Mouse (Mus musculus) kidney, adult 9 months (tissue): ENCODE data around the gene Odf3b.
A peak's percentile ranks its signal among the peaks of the same experiment; 100 is the strongest.

ENCODE experiments used
- DNase-seq: peaks from one replicate; pipeline ENCODE4 v3.0.0; 2022

Gene Odf3b

GRCm38 (mm10) chr15:89374801-89375534 is 4.1 kb downstream of the Odf3b start:
- DNase-seq: no peak

DNA sequence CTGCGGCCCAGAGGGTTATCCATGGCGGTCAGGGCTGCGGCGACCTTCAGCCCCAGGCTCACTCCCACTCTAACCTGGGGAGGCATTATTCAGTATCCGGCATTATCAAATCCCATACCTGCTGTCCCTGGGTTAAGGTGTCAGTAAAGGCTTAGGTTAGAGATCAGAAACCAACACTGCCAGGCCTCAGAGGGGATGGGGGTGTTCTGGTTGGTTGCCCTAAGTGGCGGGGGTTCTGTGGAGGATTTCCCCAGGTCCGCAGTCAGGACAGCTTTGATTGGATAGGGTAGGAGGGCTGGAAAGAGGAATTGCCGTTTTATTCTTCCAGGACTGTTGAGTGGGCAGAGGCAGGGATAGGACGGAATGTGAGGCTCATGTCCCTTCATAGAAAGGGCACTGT is 4.7 kb downstream of the Odf3b start:
- no peak for DNase-seq

DNA sequence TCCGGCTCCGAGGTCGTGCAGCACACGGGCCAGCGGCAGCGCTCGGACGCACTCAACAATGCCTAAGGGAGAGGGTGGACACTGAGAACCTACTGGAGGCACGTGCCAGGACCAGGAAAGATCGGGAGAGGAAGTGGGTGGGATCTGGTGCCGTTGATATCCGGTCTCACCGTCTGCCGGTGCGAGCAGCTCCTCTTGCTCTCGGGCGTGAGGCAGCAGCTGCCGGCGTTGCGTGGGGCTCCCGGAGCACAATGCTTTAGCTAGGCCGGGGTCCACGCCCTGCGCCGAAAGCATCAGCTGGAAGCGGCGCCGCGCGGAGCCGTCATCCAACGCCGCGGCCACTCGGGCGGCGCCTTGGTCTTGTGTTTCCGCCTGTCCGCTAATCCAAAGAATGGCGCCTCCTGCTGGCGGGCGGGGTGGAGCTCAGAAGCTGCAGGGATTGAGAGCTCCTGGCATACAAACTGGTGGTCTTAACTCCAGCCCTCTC is 5.3 kb downstream of the Odf3b start, which contains the start of gene Sco2:
Sco2 (minus strand) TSS at position 85 of the 487 bp plus-strand sequence.
- DNase-seq: peak; percentile 94

GRCm38 (mm10) chr15:89373027-89373761 is 5.9 kb downstream of the Odf3b start:
- DNase-seq: peak; percentile 91

DNA sequence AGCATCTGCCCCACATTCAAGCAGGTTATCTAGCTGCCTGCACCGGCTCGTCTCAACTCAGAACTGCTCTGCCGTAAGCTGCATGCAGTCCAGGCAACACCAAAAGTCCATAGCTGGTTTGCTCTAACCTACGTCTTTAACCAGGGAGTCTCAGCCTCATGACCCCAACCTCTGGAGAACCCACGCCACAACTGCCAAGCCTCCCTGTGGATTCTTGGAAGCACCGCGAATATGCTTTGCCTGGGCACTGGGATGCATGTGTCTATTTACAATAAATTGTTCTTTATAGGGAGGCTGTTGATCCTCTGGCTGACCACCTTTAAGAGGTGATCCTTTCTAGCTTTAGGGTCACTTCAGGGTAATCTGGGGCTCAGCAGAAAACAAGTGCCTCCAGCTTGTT is 6.5 kb downstream of the Odf3b start:
- no peak for DNase-seq

DNA sequence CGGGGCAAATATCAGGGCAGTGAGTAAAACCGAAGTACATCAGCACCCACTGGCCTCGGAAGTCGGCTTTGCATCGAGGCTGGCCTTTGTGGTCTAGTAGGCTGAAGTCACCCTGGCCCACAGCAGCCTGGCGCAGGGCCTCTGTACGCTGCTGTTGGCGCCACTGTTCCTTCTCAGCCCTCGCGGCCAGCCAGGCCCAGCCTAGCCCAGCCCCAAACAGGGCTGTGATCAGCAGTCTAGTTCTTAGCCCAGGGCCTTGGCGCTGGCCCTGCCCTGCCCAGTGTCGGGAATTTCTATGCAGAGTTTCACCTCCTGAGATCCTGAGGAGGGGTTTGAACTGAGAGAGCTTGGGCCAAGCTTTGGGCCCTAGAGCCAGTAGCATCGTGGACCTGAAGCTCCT is 7.0 kb downstream of the Odf3b start:
- no peak for DNase-seq

GRCm38 (mm10) chr15:89365141-89365551 is 13.9 kb downstream of the Odf3b start:
- no peak for DNase-seq

- no peak for DNase-seq
Observed at GRCm38 (mm10) chr15:89363051-89363450, 16.0 kb downstream of the Odf3b start.

DNA sequence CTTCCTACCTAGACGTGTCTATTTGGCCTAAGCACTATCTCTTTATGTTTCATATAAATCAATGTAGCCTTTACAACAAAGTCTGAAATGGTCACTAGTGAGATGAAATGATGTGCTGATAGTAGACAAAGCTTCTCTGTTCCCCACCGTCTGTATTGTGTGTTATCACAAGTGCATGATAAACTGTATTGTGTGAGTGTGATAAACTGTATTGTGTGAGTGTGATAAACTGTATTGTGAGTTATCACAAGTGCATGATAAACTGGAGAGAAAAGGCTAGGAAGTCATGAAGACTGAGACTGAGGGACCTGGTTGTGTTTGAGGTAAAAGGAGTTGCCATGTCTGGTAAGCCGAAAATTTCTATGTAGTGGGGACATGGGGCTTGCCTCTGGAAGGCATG is 20.3 kb downstream of the Odf3b start:
- no peak for DNase-seq

- peak; percentile 65 for DNase-seq
Observed at GRCm38 (mm10) chr15:89356372-89356771, 22.7 kb downstream of the Odf3b start.

- peak; percentile 97 for DNase-seq
Observed at GRCm38 (mm10) chr15:89355241-89356187, 23.6 kb downstream of the Odf3b start, which contains the start of the genes Lmf2 and Ncaph2. TSS of gene Lmf2 (minus strand) at chr15:89355659. TSS of gene Ncaph2 (plus strand) at chr15:89355719.

GRCm38 (mm10) chr15:89354455-89354854 is 24.6 kb downstream of the Odf3b start:
- no peak for DNase-seq

DNA sequence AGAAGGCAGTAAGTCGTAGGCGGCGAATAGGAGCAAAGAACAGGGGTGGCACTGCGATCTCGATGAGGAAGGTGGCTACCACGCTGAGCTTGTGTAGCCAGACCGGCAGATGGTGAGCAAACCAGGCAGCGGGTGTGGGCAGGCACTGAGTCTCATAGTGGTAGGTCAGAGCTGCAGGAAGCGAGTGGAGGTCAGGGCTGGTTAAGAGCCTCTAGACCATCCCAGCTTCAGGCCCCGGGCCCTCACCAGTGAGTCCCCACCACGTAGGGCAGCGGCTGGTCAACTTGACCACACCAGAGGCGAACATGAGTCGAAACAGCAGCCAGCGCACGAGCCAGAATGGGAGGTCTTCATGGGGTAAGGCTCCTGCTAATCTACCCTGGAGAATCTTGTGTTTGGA is 25.2 kb downstream of the Odf3b start:
- DNase-seq: no peak

DNA sequence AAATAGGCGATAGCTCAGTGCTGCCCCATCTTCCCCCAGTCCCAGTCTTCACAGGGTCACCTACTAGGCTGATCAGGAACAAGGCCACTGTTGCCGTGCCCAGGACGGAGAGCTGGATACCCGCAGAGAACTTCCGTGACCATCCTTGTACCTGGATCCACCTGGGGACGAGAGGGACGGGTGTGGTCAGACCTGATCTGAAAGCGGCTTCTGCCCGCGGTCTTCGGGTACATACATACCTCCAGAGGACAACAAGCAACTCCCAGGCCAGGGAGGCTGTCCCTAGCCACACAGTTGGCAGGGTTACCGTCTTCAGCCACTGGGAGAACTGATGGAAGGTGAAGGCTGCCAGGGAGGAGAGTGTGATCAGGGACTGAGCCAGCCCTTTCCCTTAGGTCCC is 26.3 kb downstream of the Odf3b start:
- no peak for DNase-seq

DNA sequence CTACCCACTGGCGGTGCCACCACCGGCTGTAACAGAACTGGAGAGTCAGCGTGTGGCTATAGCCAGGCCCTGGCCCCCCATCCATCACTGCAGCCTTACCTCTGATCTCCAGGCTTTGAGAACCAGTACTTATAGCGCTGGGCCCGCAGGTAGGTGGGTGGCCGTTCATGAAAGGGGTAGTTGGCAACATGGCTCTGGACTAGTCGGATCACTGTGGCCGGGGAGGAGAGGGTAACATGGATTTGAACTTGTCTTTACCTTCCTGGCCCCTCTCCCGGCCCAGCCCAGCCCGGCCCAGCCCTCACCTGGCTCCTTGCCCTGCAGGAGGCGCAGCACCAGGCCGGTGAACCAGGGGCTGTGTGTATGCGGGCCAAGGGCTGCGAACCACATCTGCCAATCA is 27.0 kb downstream of the Odf3b start:
- DNase-seq: no peak

DNA sequence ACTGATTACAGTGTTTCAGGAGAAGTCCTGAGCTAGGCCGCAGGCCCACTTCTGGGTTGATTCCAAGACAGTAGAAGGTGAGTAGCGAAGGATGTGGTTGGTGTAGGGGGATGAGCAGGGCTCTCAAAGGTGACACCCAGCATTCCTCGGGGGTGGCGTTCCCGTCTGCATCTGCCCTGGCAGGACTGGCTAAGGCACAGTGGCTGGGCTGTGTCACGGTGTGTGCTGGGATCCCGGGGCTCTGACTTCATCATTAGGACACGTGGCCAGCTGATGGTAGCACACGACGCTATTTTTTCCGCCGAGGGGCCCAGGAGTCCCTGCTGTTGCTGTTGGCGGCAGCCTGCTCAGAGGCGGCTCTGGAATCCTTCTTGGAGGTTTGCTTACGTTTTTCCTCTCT is 27.8 kb downstream of the Odf3b start:
- DNase-seq: no peak

DNA sequence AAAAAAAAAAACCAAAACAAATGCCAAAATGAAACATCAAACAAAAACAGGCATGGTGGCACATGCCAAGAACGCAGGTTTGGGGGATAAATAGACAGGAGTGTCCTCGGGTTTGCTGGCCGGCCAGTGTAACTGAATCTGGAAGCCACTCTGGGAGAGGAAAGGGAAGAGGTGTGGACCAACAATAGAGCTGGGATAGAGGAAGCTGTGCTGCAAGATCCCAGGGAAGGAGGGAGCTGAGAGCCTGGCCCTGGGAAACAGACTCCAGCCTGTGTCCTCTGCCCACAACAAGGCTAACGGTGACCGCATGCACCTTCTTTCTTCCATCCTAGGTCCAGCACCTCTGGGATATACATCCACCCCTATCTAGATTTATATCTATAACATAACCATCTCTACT is 28.6 kb downstream of the Odf3b start:
- DNase-seq: no peak

GRCm38 (mm10) chr15:89343325-89343724 is 35.8 kb downstream of the Odf3b start:
- no peak for DNase-seq

GRCm38 (mm10) chr15:89341678-89342077 is 37.4 kb downstream of the Odf3b start:
- DNase-seq: no peak

DNA sequence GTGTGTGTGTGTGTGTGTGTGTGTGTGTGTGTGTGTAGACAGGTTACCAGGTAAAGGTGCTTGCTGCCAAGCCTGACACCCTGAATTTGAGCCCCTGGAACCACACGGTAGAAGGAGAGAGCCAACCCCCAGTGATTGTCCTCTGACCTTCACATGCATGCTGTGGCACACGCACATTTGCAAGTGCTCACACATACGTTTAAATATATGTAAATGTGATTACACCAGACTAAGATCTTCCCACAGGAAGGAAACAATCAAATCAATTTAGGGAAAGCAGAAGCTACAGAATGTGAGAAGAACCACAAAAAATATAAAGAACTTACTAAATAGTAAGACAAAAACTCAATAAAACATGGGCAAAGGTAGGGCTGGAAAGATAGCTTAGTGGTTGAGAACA is 38.9 kb downstream of the Odf3b start:
- DNase-seq: no peak

GRCm38 (mm10) chr15:89339696-89340095 is 39.4 kb downstream of the Odf3b start:
- no peak for DNase-seq

DNA sequence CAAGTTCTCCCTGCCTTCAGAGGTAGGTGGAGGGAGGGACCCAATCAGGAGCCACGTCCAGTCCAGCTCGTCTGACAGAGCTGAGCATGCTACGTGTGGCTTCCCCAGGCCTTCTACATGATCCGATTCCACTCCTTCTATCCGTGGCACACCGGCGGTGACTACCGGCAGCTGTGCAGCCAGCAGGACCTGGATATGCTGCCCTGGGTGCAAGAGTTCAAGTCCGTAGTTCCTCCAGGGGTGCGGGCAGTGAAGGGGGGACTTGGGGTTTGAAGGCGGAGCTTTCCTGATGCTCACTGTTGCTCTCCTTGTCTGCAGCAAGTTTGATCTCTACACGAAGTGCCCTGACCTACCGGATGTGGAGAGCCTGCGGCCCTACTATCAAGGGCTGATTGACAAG is 42.7 kb downstream of the Odf3b start:
- DNase-seq: no peak
